Mouse (Mus musculus): Measurements from ENCODE around the gene Rel. TPM values are rescaled to one million over a fixed set of nuclear protein-coding genes. Genes with fewer than 3 reads are reported as not detected.

Rel gene
- total RNA-seq, 2 experiments from 2014 or later, result 3.1 to 4.1 TPM

Other genes with a start within 250 kb of the Rel start
- 1 to 10 TPM in 1 of 2 experiments, under 1 TPM in 1; 0.25 to 1.2 TPM for gene 1700093K21Rik, start 249.8 kb downstream of the Rel start, total RNA-seq (2021)
- gene 0610010F05Rik, start 137.3 kb downstream of the Rel start, total RNA-seq (2021), result 10 to 100 TPM; 66.0 to 69.2 TPM
- gene Pus10, start 105.3 kb downstream of the Rel start, total RNA-seq (2021), result 10 to 100 TPM; 13.7 to 21.0 TPM
- gene Pex13, start 105.0 kb downstream of the Rel start, total RNA-seq (2021), result 10 to 100 TPM; 23.6 to 25.9 TPM
- 10 to 100 TPM; 18.8 to 19.8 TPM for gene Papolg, start 124.3 kb upstream of the Rel start, total RNA-seq (2021)

All from layer of hippocampus, postnatal 10 days (tissue).